Mouse (Mus musculus) cerebellum, postnatal 10 days (tissue): ENCODE results near the gene Gnaz.

Experiments
- DNase-seq, 2 experiments: peaks; one replicate each; pipeline ENCODE4 v3.0.0; 2021; ENCODE audit warnings: mixed read lengths in 2 of 2

Gene Gnaz

DNA sequence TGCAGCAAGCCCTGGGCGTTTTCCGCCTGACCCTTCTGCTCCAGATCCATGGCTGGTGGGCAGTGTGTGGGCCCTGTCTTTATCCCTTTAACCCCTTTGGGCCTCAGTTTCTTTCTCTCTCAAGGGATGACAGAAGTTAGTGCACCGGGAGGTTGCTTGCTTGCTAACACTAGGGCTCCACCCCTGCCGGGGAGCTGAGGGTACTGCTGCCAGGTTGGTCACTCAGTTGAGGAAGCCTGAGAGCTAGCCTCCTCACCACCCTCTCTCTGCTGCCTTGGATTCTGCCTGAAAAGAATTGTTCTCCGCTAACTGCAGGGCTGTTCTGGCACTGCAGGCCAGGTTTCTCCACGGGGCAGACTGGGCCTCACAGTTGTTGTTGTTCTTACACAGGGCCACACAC is 6.0 kb downstream of the Gnaz start:
- DNase-seq, result no peak

DNA sequence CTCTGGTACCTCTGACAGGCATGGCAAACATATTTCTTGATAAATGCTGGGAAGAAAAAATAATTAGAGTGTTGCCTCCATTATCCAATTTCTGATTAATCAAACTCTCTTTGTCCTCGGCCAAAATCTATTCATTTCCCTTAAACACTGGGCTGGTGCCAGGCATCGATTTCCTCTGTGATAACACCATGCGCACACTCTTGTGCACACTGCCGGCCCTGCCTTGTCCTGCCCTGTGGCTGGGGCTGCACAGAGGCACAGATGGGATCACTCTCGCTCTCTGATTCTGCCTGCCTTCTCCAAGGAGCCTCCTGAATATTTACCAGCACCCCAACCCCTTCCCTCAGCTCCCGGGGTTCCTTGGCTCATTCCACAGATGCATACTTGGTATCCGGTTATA is 8.6 kb downstream of the Gnaz start:
- DNase-seq, result no peak

DNA sequence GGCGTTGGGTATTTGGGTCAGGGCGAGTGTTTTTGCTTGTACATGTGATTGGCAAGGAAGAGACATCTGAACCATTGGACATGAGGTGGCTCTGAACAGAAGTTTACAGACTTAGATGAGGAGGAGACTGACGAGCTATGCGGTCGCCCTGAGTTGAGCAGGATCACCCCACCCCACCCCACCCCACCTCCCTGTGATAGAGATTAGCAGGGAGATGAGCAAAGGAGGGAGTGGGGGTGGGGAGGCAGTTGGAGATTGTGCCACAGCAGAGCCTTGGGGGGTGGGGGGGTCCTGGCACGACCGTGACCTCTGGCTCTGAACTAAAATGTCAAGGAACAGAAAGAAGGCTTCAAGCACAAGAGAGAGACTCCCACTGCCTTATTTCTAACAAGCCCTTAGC is 9.5 kb downstream of the Gnaz start:
- DNase-seq, result no peak

DNA sequence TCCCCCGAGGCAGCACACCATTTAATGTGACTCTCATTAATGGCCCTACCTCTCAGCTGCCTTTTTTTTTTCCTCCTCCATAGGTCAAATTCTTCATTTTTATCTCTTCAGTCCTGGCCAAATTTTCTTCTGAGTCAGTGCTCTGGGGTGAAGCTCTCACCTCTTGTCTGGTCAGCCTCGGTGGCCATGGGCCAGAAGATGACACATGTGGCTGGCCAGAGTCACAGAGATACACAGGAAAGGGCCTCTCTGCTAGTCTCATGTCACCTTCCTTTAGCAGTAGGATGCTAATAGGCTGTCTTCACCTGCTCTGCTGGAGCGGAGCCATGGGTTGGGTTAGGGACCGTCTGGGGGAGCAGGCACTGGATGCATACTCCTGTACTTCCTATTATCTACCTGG is 11.1 kb downstream of the Gnaz start:
- DNase-seq, result peak in 1 of 2 experiments; percentile 31

DNA sequence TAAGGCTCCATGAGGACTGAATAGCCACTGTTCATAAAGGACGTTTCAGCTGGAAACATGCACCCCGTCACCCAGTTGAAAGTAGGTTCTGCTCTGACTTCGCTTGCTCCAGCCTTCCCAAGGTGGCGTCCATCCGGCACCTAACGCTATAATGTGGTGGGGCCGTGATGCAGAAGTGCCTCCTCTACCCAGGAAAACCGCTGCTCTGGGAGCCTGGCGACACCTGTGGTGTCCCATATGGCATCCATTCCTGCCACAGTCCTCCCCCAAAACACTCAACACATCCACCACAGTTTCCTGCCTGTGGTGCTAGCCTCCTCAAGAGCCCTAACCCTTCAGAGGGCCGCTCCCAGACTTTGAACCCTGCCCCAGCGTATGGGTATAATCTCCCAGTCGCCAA is 14.2 kb downstream of the Gnaz start:
- no peak for DNase-seq

DNA sequence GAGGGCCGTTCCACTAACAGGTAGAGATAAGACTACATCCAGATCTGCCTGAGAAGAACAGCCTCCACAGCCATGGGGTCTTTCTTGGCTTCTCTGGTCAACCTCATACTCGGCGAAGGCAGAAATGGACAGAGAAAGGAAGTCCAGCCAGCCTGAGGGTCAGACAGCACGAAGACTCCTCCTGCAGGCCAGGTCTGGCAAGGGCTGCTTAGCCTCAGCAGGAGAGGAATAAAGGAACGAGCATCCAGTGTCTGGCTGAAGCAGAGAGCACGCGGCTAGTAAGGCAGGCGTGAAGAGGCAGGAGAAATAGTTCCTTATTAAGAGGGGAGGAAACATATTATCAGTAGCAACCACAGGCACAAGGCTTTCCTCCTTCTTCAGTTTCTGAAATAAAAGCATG is 16.2 kb downstream of the Gnaz start:
- DNase-seq, result peak; percentile 61 to 71

DNA sequence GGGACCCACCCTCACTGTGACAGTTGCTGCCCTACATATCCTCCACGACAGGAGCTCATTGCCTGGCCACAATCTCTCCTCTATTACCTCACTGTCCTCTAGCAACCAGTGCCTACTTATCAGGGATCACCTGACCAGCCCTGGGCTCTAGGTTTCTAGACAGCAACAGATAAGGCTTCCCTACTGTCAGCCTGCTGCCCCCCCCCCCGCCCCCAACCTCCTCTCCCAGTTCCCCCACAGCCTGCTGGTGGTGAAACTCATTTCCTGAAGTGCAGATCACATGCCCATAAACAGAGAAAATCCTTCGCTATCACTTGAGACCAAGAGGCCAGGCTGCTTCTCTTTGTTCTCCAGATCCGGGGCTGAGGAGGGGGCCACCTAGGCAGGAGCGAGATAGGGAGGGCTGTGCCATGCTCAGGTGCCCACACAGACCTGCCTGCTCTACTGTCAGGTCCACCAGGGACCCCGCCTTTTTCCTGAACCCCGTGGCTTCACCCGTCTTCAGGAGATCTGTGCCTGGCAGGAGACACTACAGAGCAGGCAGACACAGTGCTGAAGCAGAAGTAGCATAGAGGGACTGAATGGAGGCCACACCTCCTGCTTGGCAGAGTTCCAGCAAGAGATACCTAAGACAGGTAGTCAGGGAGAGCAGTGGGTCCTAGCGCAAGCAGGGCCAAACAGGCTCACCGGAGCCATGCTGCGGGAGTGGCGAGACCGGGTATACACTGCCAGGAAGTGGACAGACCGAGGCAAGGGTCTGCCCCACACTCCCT is 20.9 kb downstream of the Gnaz start:
- DNase-seq, result no peak

DNA sequence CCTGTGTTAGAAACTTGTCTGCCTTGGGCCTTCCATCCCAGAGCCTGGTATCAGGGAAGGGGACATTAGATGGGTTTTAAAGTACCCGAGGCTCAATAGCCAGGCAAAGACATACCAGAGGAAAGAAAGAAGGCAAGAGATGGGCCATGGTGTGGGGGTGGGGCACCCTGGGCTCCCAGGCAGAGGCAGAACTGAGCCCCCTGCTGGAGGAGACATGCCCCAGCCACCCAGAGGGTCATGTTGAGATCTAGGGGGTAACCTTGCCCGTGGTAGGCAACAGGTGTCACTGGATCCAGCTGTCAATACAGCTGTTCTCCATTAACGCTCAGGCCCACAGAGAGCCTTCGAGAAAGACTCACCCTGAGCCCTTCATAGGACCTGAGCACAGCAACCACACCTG is 22.8 kb downstream of the Gnaz start:
- peak in 1 of 2 experiments; percentile 28 for DNase-seq

DNA sequence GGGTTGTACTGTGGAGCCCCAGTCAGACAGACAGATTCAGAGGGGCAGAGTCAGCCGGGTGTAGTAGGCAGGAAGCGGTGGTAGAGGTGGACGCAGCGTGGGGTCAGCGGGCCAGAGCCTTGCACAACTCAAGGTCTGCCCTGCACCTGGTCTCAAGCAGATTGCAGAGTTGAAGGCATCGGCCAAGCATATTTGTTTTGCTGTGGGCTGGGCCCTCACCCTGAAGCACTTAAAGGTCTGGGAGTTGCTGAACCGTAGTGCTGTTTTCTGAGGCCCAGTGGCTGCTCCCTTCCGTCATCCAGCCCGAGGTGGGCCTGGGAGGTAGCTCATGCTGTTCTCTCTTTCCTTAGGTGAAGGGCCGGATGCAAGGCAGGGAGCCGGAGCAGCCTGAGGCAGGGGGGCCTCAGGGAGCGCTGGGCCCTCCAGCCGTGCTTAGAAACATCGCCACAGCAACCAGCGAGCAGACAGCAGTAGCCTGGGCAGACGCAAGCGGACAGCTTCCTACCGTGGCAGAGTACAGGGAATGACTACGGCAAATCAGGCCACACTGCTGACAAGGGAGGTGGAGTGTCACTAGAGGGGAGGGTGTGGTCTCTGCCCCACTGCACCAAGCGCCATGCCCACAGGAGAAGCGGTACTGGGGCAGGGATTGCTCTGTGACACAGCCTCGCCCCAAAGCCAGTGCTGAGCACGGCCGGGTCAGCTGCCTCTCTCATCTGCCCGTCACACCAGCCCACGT is 23.8 kb downstream of the Gnaz start:
- no peak for DNase-seq

DNA sequence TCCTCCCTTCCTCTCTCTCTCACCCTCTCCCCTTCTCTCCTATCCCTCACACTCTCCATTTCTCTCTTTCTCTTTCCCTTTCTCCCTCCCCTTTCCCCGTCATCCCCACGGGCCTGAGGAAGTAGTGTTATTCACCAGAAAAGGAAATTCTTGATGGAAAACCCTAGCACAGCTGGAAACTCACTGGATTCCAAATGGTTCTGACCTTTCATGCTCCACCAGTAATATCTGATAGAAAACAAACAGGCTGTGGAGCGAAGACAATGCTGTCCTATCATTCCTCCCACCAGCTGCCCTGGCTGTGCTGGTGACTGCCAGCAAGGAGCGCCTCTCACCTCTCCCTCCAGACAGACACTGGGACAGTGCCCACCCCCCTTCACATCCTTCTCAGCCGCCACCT is 27.9 kb downstream of the Gnaz start:
- no peak for DNase-seq

DNA sequence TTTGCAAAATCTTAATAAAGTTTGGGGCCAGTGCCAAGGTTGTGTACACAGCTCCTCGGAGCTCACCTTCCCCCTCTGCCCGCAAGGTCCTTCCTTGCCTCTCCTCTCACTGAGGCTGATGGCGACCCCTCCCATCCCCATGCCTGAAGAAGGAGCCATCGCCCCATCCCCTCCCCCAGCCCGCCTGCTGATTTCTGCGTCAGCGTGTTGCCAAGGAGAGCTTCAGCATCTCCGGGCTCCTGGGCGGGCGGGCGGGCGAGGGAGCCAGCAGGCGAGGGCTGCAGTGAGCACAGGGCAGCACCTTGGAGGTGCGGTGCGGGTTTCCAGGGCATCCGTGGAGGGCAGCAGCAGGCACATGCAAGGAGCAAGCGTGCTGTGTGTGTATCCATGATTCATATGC is 28.4 kb downstream of the Gnaz start:
- DNase-seq, result peak; percentile 61 to 71

DNA sequence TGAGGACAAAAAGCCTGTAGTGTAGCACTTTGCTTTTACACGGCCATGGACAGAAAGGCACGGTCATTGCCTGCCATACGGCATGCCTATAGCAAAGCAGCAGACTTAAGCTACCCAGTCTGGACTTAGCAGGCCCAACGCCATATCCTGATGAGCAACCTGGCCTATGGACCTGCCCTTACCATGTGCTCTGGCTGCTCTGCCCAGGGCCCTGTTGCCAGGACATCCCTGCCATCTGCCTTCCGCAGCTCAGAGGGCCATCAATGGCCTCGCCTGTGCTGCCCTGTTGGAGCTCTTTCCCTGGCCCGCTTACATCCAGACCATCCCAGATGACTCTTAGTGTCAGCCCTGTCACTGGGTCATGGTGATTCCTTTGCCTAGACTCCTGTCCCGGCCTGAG is 34.4 kb downstream of the Gnaz start:
- DNase-seq, result peak; percentile 83 to 90

DNA sequence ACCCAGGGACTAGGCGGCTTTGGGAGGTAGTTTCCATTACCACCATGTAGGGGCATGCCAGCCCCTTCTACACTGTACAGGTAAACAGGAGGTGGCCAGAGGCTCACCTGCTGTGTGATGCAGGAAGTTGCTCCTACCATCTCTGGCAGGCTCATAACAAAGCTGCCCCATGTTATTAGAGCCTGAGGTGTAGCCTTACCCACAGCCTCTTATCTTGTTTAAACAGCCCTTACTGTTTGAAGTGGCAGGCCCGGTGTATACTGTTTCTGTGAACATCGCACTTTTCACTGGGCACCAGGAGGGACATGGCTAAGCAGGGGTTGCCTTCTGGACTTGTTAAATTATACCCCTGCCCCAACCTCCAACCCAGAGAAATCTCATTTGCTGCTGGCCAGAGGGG is 37.1 kb downstream of the Gnaz start:
- DNase-seq, result no peak

DNA sequence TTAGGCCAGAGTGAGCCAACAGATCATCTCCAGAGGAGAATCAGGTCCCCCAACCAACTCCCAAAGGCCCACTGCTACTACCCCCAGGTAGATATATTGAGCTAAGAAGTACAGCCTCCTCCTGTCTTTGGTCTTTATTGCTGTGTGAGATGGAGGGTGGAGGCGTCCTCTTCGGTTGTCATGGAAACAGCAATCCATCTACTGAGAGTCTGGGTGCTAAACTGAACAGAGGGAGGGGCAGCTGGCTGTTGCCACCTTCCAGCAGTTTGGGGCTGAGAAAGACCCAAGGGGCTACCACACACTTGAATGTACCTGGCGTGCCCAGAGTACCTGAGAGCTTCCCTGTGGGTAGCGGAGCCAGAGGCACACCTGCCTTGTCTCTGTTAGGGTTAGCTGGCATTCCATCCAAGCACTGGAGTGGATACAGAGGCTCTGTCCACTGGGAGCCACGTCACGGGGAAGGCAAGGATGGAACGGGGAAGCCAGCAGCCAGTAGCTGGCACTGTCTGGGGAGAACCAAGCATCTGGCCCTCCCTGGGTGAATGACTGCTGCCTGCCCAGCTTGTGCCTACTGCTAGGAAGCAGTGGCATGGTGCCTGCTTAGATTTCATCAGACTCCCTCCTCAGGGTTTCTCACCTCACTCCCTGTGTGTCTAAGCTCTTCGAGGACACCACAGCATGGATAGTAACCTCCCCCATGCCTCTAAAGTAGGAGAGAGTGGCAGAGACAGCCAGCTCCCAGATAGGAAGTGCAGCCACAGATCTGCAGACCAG is 40.1 kb downstream of the Gnaz start:
- no peak for DNase-seq

DNA sequence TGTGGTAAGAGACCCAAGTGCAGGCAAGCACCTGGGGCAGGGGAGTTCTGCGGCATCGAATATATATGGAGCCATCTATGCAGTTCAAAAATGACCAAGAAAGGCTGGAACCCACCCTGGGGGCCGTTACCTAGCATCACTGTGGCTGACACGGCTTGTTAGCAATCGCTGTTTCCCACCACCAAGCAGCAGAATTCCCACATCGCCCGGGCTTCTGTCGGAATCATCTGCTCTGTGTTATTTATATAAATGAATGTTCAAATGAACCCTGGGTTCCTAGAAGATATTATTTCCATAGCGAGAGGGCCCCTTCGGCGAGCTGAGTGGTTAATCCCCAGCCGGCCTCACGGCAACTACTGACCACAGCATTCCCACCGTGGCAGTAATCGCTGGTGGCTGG is 43.7 kb downstream of the Gnaz start:
- no peak for DNase-seq

DNA sequence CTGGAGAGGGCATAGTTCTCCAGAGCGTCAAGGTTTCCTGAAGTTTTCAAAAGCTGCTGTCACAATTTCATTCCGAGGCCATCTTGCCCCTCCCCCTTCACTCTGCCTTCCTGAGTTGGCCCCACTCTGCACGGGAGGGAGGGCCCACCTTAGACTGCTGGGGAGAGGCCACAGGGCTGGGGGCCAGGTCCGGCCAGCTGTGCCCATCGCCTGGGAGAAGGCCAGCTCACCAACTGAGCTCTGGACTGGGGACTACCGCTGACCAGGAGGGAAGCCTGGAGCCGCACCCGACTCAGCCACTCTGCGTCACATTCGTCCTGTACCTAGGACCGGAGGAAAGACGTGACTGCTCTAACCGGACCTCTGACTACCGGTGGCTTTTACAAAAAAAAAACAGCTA is 48.5 kb downstream of the Gnaz start:
- DNase-seq, result peak; percentile 45 to 54

DNA sequence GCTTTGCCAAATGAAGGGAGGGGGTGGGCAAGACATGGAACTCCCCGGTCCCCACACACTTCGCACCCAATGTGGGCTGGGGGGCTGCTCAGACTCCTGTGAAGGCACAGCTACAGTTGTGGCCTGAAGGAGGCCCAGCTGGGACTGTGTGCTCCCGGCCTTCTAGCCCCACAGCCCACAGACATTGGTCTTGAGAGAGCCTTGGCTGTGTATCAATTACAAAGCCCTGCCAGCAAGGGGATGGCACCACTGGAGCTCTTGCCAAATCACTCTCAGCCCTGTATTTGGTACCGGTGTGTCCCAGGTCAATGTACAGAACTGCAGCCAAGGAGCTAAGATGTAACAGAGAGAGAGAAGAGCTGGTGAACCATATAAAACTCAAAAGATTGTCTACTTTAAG is 49.5 kb downstream of the Gnaz start:
- peak; percentile 69 to 75 for DNase-seq

DNA sequence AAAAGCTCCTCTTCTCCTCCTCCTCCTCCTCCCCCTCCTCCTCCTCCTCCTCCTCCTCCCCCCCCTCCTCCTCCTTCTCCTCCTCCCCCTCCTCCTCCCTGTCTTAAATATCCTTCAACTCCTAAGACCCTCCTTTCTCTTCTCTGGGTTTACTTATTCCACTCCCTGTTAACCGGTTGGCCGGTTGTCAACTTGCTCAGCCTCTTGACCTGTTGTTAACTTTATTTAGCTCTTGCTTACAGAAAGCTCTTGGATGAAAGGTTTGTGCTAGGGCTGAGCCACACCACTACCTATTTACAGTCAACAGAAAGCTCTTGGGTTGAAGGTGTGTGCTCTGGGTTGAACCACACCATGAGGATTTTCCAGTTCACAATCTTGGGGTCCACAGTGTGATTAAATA is 53.3 kb downstream of the Gnaz start:
- no peak for DNase-seq

DNA sequence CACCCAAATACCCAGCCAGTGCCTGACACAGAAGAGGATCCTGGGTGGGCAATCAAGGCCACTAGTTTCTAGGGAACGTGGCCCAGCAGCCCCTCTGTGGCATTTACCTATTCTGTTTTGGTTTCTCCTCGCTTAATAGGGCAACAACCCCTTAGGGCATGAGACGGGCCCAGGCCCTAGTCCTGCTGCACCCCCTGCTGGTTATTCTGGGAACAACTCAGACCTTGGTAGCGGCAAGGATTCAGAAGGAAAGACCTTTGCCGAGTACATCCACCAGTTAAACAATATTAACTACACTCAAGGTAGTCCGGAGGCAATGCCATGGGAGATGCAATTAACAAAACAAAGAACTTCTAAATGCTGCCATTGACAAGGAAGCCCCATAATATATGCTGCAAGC is 54.2 kb downstream of the Gnaz start:
- DNase-seq, result peak; percentile 93 to 97

DNA sequence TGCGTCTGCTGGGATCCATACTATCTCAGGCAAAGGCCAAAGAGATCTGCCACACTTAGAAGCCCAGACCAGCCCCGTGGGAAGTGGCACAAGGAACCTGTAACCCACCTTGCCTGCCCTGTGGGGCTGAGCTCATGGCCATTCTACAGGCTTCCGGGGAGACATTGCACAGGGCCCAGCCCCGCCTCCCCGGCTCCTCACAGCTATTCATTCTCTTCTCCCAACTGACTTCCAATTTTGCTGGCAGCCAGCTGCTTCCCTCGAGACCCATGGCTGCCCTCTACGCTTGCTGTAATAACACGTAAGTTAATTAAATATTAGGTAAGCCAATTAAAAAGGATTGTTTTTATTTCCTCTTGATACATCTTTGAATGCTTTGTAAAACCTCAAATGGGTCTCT is 59.5 kb downstream of the Gnaz start:
- DNase-seq, result no peak

DNA sequence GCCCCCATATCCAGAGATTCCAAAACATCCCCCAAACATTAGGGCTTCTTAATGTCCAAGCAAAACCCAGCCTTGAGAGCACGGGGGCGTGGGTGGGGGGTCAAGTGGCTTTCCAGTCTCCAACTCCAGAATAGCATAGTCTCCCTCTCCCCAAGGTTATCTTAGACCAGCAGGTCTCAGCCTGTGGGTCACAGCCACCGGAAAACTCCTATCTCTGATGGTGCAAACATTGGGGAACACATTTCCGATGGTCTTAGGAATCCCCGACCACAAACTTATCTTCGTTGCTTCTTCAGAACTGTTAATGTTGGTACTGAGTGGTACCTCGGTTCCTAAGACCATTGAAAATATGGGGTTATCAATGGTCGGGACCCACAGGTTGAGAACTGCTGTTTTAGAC is 61.8 kb downstream of the Gnaz start:
- DNase-seq, result no peak

DNA sequence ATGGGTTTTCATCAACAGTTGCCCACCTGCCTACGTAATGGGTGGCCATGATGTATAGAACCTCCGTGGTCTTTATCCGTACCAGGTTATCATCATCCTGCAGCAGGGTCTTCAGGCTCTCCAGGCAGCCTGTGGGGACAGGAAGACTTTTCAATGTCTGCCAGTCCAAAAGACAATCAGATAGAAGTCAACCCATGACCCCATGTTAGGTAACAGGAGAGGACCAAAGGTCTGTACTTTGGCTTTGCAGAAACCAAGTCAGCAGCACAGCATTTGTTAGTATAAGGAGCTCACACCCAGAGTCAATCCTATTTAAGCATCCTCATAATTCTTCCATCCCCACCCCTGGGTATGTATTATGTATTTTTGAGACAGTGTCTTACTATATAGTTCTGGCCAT is 62.7 kb downstream of the Gnaz start:
- DNase-seq, result no peak

DNA sequence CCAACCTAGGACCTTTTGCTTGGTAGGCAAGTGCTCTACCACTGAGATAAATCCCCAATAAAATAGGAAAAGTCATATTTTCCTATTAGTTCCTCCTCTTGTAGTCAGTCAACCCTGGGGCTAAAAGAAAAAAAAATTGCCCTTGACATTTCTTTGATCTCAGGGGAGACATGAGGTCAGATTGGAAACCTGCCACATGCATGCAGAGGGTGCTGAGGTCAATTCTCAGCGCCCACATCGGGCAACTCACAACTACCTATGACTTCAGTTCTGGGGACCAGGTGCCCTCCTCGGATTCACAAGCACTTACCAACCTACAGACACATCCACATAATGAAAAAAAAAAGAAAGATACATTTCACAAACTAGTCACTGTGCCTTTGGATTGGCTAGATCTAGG is 63.3 kb downstream of the Gnaz start:
- DNase-seq, result no peak
